Mouse (Mus musculus): Measurements from ENCODE around the gene Tfeb. TPM values are rescaled to one million over a fixed set of nuclear protein-coding genes. Genes with fewer than 3 reads are reported as not detected.

The Tfeb gene
- polyA plus RNA-seq, 1 experiment from 2014 or later, result 5.1 TPM

DNA sequence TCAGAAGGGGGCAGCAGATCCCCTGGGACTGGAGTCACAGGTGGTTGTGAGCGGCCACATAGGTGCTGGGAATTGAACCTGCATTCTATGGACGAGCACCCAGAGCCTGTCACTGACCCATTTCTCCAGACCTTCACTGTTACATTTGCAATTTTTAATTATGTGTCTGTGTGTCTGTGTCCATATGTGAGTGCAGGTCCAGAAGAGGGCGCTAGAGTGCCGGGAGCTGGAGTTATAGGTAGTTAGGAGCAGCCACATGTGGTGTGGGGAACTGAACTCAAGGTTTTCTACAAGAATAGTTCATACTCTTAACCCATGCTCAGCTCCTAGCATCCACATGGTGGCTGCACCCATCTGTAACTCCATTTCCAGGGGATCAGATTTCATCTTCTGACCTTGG, 60.1 kb downstream of the Tfeb start:
- no peak overlapping the region for H3K4me3 ChIP-seq (ENCODE audit: low read depth, low read length)

DNA sequence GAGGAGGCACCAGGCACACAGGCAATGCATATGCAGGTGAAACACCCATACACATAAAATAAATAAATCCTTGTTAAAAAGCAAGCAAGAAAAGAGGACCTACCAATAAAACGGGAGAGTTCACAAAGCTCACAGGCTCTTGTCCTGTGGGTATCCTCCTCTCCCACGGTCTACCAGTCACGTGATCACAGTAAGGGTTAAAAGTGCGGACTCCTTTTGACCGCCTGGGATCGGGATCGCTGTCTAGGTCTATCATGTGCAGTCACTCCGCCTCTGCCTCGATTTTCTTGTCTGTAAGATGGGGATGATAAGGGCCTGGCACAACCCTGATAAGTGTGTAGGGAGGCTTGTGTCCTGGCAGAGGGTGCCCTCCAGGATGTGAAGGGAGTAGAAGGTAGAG, 60.6 kb downstream of the Tfeb start:
- no peak overlapping the region for H3K4me2 ChIP-seq (replicated peaks; ENCODE audit: low read depth, low read length)
- no peak overlapping the region for H3K9ac ChIP-seq (replicated peaks; ENCODE audit: low read depth, low read length)
- H3K36me3 ChIP-seq (ENCODE audit: control insufficient read depth, insufficient read depth, low read length), result no peaks in the 10 kb centered on the region
- H3K9me3 ChIP-seq (ENCODE audit: control insufficient read depth, low read depth, low read length), result no peaks in the 10 kb centered on the region
- WGBS, result 69% methylated on average over 9 of the region's 9 CpGs
- 0 out of 2 replicates have a peak, but pooled peaks cover 2% of the 10 kb centered on the region for H3K4me1 ChIP-seq (ENCODE audit: control insufficient read depth, insufficient read depth, low read length)
- no peak for ATAC-seq (ENCODE audit: insufficient number of reproducible peaks, insufficient read depth, low FRiP score, low read depth)
- H3K27me3 ChIP-seq (ENCODE audit: control insufficient read depth, insufficient read depth, low read length), result no peaks in the 10 kb centered on the region
- H3K4me3 ChIP-seq (ENCODE audit: low read depth, low read length), result no peak overlapping the region
- no peak overlapping the region for H3K27ac ChIP-seq (ENCODE audit: low read length)

More for the DNA sequence above, 60.1 kb downstream of the Tfeb start:
- Histone ChIP-seq H3K9me3 (ENCODE audit: control insufficient read depth, low read depth, low read length) (no peaks in the 10 kb centered on the region), H3K4me1 (ENCODE audit: control insufficient read depth, insufficient read depth, low read length) (peaks cover 6% of the 10 kb centered on the region; the same call in 1 of the 2 replicates), H3K9ac (replicated peaks; ENCODE audit: low read depth, low read length) (no peak overlapping the region), H3K27ac (ENCODE audit: low read length) (no peak overlapping the region), H3K27me3 (ENCODE audit: control insufficient read depth, insufficient read depth, low read length) (no peaks in the 10 kb centered on the region), H3K36me3 (ENCODE audit: control insufficient read depth, insufficient read depth, low read length) (no peaks in the 10 kb centered on the region), H3K4me2 (replicated peaks; ENCODE audit: low read depth, low read length) (no peak overlapping the region)
- ATAC-seq (ENCODE audit: insufficient number of reproducible peaks, insufficient read depth, low FRiP score, low read depth), result no peak
- 68% methylated on average over 4 of the region's 4 CpGs for WGBS

DNA sequence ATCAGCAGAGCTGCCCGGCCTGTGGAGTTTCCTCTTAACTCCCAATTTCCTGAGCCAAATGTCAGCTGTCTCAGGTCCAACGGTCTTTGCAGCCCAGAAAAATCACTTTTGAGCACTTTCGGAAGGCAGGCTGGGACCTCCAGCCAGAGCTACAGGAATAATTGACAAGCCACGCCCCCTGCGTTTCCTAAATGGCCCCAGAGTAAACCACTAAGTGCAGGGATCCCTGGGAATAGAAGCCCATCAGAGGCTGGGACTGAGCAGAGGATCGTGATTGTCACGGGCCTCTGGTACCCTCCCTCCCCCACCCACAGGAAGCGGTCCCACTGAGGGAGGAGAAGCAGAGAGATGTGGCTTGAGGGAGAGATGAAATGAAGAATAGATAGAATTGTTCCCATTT, 66.0 kb downstream of the Tfeb start:
- Histone ChIP-seq H3K36me3 (ENCODE audit: control insufficient read depth, insufficient read depth, low read length) (no peaks in the 10 kb centered on the region), H3K27me3 (ENCODE audit: control insufficient read depth, insufficient read depth, low read length) (no peaks in the 10 kb centered on the region), H3K4me3 (ENCODE audit: low read depth, low read length) (no peak overlapping the region), H3K4me1 (ENCODE audit: control insufficient read depth, insufficient read depth, low read length) (peaks cover 18% of the 10 kb centered on the region), H3K9me3 (ENCODE audit: control insufficient read depth, low read depth, low read length) (no peaks in the 10 kb centered on the region), H3K9ac (replicated peaks; ENCODE audit: low read depth, low read length) (no peak overlapping the region), H3K4me2 (replicated peaks; ENCODE audit: low read depth, low read length) (no peak overlapping the region), H3K27ac (ENCODE audit: low read length) (no peak overlapping the region)
- 11% methylated on average over 8 of the region's 8 CpGs for WGBS
- ATAC-seq (ENCODE audit: insufficient number of reproducible peaks, insufficient read depth, low FRiP score, low read depth), result peak; percentile 47; the same call in 1 of the 2 replicates

DNA sequence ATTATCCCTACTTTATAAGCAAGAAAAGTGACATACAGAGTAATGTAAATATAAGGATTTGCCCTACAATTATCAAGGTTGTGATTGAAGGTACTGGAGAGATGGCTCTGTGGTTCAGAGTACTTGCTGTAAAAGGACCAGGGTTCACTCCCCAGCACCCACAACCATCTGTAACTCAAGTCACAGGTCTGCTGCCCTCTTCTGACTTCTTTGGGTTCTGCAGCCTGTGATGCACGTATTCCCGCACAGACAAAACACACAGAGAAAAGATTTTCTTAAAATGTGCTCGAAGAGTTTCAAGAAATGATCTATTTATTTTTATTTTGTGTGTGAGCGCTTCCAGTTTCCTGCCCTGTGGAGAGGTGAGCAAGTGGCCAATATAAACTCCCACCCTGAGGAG, 66.8 kb downstream of the Tfeb start:
- WGBS, result 93% methylated on average over 4 of the region's 4 CpGs
- Histone ChIP-seq H3K27ac (ENCODE audit: low read length) (no peak overlapping the region), H3K9me3 (ENCODE audit: control insufficient read depth, low read depth, low read length) (no peaks in the 10 kb centered on the region), H3K4me1 (ENCODE audit: control insufficient read depth, insufficient read depth, low read length) (peaks cover 18% of the 10 kb centered on the region), H3K9ac (replicated peaks; ENCODE audit: low read depth, low read length) (no peak overlapping the region), H3K36me3 (ENCODE audit: control insufficient read depth, insufficient read depth, low read length) (no peaks in the 10 kb centered on the region), H3K4me2 (replicated peaks; ENCODE audit: low read depth, low read length) (no peak overlapping the region), H3K4me3 (ENCODE audit: low read depth, low read length) (no peak overlapping the region), H3K27me3 (ENCODE audit: control insufficient read depth, insufficient read depth, low read length) (no peaks in the 10 kb centered on the region)
- ATAC-seq (ENCODE audit: insufficient number of reproducible peaks, insufficient read depth, low FRiP score, low read depth), result no peak

DNA sequence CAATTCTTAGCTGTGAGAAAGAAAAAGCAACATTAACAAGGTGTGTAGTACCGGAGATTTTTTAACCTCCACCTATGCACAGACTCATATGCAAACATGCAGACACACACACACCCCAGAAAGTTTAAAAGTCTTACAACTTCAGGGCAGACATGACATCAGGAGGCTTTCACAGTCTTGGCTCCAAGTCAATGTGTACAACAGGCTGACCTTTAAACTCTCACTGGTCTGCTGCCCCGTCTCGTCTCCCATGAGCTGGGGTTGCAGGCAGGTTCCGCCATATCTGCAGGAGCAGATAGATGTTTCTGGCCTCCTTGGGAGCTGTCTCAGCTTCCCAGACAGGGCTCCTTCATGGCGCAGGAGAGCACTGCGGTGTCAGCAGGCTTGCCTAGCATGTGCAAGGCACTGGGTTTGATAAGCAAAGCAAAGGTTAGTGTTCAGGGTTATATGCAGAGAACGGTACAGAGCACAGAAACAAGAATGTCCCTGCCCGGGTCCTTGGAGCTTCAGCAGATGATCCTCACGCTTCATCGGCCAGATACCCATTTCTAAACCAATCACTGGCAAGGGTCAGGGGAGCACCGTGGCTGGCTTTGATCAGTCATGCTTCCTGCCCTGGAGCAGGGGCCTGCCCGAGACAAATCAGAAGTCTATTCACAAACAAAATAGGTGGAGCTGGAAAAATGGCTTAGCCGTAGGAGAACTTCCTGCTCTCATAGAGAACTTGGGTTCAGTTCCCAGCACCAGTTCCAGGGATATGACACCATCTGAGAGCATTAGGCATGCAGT, 68.4 kb downstream of the Tfeb start:
- Histone ChIP-seq H3K9ac (replicated peaks; ENCODE audit: low read depth, low read length) (no peak overlapping the region), H3K4me3 (ENCODE audit: low read depth, low read length) (no peak overlapping the region), H3K4me2 (replicated peaks; ENCODE audit: low read depth, low read length) (no peak overlapping the region), H3K9me3 (ENCODE audit: control insufficient read depth, low read depth, low read length) (no peaks in the 10 kb centered on the region), H3K4me1 (ENCODE audit: control insufficient read depth, insufficient read depth, low read length) (peaks cover 18% of the 10 kb centered on the region), H3K36me3 (ENCODE audit: control insufficient read depth, insufficient read depth, low read length) (no peaks in the 10 kb centered on the region), H3K27ac (ENCODE audit: low read length) (peak overlapping the region; percentile 74; the same call in 1 of the 2 replicates), H3K27me3 (ENCODE audit: control insufficient read depth, insufficient read depth, low read length) (no peaks in the 10 kb centered on the region)
- no peak for ATAC-seq (ENCODE audit: insufficient number of reproducible peaks, insufficient read depth, low FRiP score, low read depth)
- WGBS, result 55% methylated on average over 13 of the region's 13 CpGs

DNA sequence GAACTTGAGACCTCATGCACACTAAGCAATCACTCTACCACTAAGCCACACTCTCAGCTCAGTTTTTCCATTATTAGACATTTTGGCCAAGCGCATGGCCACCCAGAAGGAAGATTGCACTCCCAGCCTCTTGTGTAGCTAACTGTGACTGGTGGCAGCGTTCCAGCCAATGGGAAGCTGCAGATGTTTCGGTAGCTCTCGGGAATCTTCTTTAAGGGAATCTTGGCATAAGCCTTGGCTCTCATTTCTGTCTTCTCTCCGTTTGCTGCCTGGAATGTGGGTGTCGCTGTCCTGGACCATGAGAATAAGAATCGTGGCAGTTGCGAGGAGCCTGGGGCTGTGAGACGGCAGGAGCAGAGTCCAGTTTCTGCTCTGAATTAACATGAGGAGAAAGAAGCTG, 69.4 kb downstream of the Tfeb start:
- H3K4me1 ChIP-seq (ENCODE audit: control insufficient read depth, insufficient read depth, low read length), result peaks cover 18% of the 10 kb centered on the region
- H3K9me3 ChIP-seq (ENCODE audit: control insufficient read depth, low read depth, low read length), result no peaks in the 10 kb centered on the region
- peak overlapping the region; percentile 74 for H3K27ac ChIP-seq (ENCODE audit: low read length)
- H3K4me3 ChIP-seq (ENCODE audit: low read depth, low read length), result no peak overlapping the region
- no peaks in the 10 kb centered on the region for H3K36me3 ChIP-seq (ENCODE audit: control insufficient read depth, insufficient read depth, low read length)
- H3K9ac ChIP-seq (replicated peaks; ENCODE audit: low read depth, low read length), result no peak overlapping the region
- WGBS, result 33% methylated on average over 9 of the region's 9 CpGs
- H3K27me3 ChIP-seq (ENCODE audit: control insufficient read depth, insufficient read depth, low read length), result no peaks in the 10 kb centered on the region
- peak; percentile 28; the same call in 1 of the 2 replicates for ATAC-seq (ENCODE audit: insufficient number of reproducible peaks, insufficient read depth, low FRiP score, low read depth)
- no peak overlapping the region for H3K4me2 ChIP-seq (replicated peaks; ENCODE audit: low read depth, low read length)

DNA sequence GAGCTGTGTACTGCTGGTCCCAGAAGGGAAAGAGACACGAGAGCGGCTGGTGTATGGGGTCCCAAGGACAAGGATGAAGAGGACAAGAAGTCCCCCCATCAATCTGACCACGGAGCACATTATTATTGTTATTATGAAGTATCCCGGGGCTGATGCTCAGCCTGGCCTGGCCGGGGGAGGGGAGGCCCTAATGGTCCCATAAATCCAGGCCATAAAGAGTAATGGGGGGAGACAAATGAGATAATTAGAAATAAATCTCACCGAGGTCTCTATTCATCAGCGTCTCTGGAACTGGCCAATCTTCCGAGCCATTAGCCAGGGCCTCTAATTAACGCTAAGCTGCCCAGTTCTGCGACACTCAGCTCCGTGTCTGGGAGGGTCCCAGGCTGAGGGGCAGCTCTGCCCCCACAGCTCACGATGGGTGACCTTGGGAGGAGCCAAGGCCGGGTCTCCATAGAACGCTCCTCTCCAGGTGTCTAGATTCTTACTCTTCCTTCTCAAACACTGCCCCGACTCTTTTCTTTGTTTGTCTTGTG, 74.5 kb downstream of the Tfeb start:
- no peaks in the 10 kb centered on the region for H3K9me3 ChIP-seq (ENCODE audit: control insufficient read depth, low read depth, low read length)
- no peak overlapping the region for H3K27ac ChIP-seq (ENCODE audit: low read length)
- peaks cover 12% of the 10 kb centered on the region for H3K36me3 ChIP-seq (ENCODE audit: control insufficient read depth, insufficient read depth, low read length)
- no peak overlapping the region for H3K9ac ChIP-seq (replicated peaks; ENCODE audit: low read depth, low read length)
- H3K4me3 ChIP-seq (ENCODE audit: low read depth, low read length), result no peak overlapping the region
- H3K4me1 ChIP-seq (ENCODE audit: control insufficient read depth, insufficient read depth, low read length), result peaks cover 30% of the 10 kb centered on the region
- WGBS, result 59% methylated on average over 15 of the region's 15 CpGs
- no peak for ATAC-seq (ENCODE audit: insufficient number of reproducible peaks, insufficient read depth, low FRiP score, low read depth)
- H3K27me3 ChIP-seq (ENCODE audit: control insufficient read depth, insufficient read depth, low read length), result no peaks in the 10 kb centered on the region
- H3K4me2 ChIP-seq (replicated peaks; ENCODE audit: low read depth, low read length), result no peak overlapping the region

DNA sequence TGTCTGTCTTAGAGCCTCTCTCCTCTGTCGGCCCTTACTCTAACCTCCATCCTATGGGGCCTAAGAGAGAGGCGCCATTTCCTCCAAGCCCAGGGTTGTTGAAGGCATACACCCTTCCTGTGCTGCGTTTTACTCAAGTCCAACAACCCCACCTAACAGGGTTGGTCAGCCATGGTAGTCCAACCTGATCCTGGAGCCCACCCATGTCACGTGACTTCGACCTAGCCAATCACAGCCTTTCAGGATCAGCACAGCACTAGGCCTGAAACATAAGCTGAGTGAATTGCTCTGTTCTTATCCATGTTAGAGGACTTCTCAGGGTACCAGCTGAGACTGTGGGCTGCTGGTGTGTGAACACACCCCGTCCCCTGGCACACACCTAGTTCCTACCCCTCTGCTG, 75.4 kb downstream of the Tfeb start:
- H3K27ac ChIP-seq (ENCODE audit: low read length), result no peak overlapping the region
- no peaks in the 10 kb centered on the region for H3K9me3 ChIP-seq (ENCODE audit: control insufficient read depth, low read depth, low read length)
- peaks cover 13% of the 10 kb centered on the region for H3K36me3 ChIP-seq (ENCODE audit: control insufficient read depth, insufficient read depth, low read length)
- 86% methylated on average over 6 of the region's 6 CpGs for WGBS
- peaks cover 26% of the 10 kb centered on the region for H3K4me1 ChIP-seq (ENCODE audit: control insufficient read depth, insufficient read depth, low read length)
- H3K4me2 ChIP-seq (replicated peaks; ENCODE audit: low read depth, low read length), result no peak overlapping the region
- no peak for ATAC-seq (ENCODE audit: insufficient number of reproducible peaks, insufficient read depth, low FRiP score, low read depth)
- no peak overlapping the region for H3K9ac ChIP-seq (replicated peaks; ENCODE audit: low read depth, low read length)
- no peak overlapping the region for H3K4me3 ChIP-seq (ENCODE audit: low read depth, low read length)
- H3K27me3 ChIP-seq (ENCODE audit: control insufficient read depth, insufficient read depth, low read length), result no peaks in the 10 kb centered on the region

All from stomach, embryonic 14.5 days (tissue).